Mouse (Mus musculus): Measurements from ENCODE around the gene Fbp1. TPM values are rescaled to one million over a fixed set of nuclear protein-coding genes. Genes with fewer than 3 reads are reported as not detected.
"Not testable (repeated sequence)": the region's sequence is repeated elsewhere in the genome, so short reads cannot be mapped to it uniquely, and the experiment has no call there.

Fbp1 gene
- polyA plus RNA-seq, 1 experiment from 2014 or later, result 4.1 TPM

DNA sequence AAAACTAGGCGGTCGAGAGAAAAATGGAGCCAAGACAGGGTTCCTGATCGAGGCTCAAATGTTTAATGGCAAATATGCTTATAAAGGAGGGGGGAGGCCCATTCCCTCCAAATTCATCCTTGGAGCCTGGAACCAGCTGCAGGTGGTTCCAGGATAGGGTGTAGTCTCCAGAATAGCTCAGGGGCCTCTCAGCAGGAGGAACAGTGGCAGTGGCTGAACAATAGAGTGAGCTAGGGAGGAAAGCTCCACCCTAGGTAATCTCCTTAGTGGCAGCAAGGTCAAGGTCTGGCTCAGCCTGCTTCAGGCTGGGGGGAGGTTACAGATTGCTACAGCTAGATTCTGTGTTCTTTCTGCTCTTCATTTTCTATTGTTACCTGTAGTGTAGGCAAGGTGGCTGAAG lies 72.4 kb downstream of the Fbp1 start:
- not testable (repeated sequence) for H3K27me3 ChIP-seq (ENCODE audit: control insufficient read depth, insufficient read depth, low read length); ATAC-seq (ENCODE audit: insufficient read depth, low FRiP score); H3K4me3 ChIP-seq (replicated peaks; ENCODE audit: low read length); H3K4me1 ChIP-seq (ENCODE audit: control insufficient read depth, insufficient read depth, low read length); H3K9me3 ChIP-seq (replicated peaks; ENCODE audit: control insufficient read depth, low read length); H3K9ac ChIP-seq (ENCODE audit: low read length); H3K27ac ChIP-seq (ENCODE audit: low read length); H3K36me3 ChIP-seq (ENCODE audit: control insufficient read depth, insufficient read depth, low read length); H3K4me2 ChIP-seq (ENCODE audit: low read depth, low read length)
- 83% methylated on average over 3 of the region's 3 CpGs for WGBS

Other genes with a start within 250 kb of the Fbp1 start
- gene Platr25, start 127.6 kb downstream of the Fbp1 start, polyA plus RNA-seq (2015; fragmentation: Nextera tagmentation; extraction: Ambion mirVana), result 23.5 and 24.3 TPM in 2 replicates
- gene Gm5141, start 102.5 kb downstream of the Fbp1 start, polyA plus RNA-seq (2015; fragmentation: Nextera tagmentation; extraction: Ambion mirVana), result 10.1 and 10.4 TPM in 2 replicates
- 112 and 124 TPM in 2 replicates for gene Fbp2, start 29.9 kb downstream of the Fbp1 start, polyA plus RNA-seq (2015; fragmentation: Nextera tagmentation; extraction: Ambion mirVana)
- 119 and 131 TPM in 2 replicates for gene 2010111I01Rik, start 76.6 kb upstream of the Fbp1 start, polyA plus RNA-seq (2015; fragmentation: Nextera tagmentation; extraction: Ambion mirVana)